Mouse (Mus musculus) T-helper 1 cell (primary cell): ENCODE measurements around the gene Tmub2.

Experiments
- in situ Hi-C: fragments of 300-600 bp; cut with MboI, MseI; formaldehyde crosslinking; loops from one replicate; pipeline ENCODE4 v1.15.1; 2025; ENCODE audit warnings: high pct_unique_total_duplicates

The Tmub2 gene

DNA sequence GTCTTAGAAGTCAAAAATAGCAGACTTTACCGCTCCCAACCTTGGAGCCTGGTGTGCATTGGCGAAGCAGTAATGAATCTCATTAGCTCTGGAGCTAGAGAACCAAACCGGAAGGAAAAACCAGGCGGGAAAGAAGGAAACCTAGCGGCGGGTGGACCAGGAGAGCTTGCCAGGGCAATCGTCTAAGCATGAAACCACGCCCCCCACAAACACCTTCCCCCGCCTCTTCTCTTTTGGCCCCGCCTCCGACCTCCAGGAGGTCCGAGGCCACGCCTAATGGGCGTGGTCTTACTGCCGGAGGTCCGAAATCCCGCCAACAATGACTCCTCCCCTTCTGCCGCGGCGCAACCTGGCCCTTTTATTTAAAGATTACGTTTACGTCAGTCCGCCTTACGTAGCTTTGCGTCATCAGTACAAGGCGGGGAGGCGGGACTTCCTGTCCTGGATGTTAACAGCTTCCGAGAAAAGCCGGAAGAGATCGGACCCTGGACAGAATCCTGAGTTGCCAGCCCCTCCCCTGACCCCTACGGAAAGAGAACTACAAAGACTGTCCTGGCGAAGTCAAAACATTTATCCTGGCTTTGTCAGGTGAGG is at the start of gene Tmub2:
Gene Tmub2 (plus strand): TSS at position 431 of the 594 bp plus-strand sequence.
- in situ Hi-C loops, result no loop called here

DNA sequence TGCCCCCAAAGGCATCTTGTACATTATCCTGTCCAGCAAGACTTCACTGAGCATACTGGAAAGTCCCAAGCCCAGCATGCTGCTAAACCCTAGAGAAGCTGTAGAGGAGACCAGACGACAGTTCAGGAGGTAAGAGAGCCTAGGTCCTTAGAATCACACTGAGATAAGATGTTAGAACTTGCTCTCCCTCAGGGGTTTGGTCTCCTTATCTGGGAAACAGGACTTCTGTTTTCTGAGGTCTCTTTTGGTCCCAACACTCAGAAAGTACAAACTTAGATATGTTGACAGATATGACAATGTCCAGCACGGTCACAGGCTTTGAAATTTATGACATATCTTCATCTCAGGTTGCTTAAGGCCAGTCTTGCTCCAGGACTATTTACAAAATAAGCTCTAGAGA is 48.7 kb upstream of the Tmub2 start:
- in situ Hi-C loops, result no loop called here

DNA sequence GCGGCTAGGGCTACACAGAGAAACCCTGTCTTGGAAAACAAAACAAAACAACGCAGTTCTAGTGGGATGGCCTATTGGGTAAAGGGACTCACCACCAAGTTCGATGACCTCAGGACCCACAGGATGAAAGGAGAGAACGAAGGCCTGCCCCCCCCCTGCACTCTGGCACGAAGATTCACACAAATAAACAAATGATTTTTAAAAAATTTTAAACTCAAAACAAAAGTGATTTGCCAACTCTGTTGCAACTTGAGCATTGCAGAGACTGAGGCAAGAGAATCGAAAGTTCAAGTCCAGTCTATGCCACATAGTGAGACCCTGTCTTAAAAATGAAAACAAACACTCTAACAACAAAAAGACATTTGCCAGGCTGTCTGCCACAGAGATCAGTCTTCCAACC is 44.1 kb upstream of the Tmub2 start:
- in situ Hi-C loops, result no loop called here

GRCm38 (mm10) chr11:102241246-102241645 is 43.5 kb upstream of the Tmub2 start:
- in situ Hi-C loops, result no loop called here

- in situ Hi-C loops, result no loop called here
Measured at GRCm38 (mm10) chr11:102241874-102242273, 42.9 kb upstream of the Tmub2 start.

DNA sequence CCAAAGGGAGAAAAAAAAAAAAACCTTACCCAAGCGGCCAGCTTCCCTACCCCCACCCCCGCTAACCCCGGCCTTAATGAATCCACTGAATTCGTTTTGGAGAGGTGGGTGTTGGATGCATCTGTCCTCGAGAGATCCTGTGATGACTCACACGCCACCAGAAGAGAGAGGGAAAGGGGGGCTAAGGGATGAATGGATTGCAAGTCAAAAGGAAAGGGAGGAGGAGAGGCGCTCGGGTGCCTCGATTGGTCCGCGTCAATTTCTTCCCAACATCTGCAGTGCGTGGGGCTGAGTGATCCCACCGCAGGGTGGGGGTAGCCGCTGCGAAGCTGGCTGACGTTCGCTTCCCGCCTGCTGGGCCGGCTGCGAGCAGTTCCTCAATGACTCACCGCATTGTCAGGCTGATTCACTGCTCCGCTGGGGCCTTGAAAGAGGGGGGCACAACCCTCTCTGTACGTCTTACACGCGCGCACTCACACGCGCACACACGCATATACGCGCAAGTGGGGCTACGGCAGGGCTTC is 39.7 kb upstream of the Tmub2 start:
- in situ Hi-C loops, result no loop called here

GRCm38 (mm10) chr11:102245581-102246272 is 39.0 kb upstream of the Tmub2 start:
- in situ Hi-C loops, result no loop called here

GRCm38 (mm10) chr11:102246273-102246635 is 38.5 kb upstream of the Tmub2 start:
- in situ Hi-C loops, result no loop called here

DNA sequence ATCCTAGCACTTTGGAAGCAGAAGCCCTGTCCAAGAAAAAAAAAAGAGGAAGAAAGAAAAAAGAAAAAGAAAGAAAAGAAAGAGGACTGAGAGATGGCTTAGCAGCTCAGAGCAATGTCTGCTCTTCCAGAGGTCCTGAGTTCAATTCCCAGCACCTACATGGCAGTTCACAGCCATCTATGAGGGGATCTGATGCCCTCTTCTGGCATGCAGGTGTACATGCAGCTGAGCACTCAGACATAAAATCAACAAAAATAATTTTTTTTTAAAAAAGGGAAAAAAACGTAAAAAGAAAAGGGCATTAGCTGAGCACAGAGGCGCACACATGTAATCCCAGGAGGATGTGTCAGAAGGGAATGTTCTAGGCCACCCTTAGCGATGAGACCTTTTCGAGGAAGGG is 37.9 kb upstream of the Tmub2 start:
- in situ Hi-C loops, result no loop called here

GRCm38 (mm10) chr11:102248630-102249230 is 36.0 kb upstream of the Tmub2 start, which contains the start of gene BC030867:
BC030867 (plus strand) TSS chr11:102248882.
- in situ Hi-C loops, result no loop called here

- in situ Hi-C loops, result no loop called here
Measured at GRCm38 (mm10) chr11:102249351-102250090, 35.2 kb upstream of the Tmub2 start.

- in situ Hi-C loops, result no loop called here
Measured at GRCm38 (mm10) chr11:102257514-102257913, 27.2 kb upstream of the Tmub2 start.

DNA sequence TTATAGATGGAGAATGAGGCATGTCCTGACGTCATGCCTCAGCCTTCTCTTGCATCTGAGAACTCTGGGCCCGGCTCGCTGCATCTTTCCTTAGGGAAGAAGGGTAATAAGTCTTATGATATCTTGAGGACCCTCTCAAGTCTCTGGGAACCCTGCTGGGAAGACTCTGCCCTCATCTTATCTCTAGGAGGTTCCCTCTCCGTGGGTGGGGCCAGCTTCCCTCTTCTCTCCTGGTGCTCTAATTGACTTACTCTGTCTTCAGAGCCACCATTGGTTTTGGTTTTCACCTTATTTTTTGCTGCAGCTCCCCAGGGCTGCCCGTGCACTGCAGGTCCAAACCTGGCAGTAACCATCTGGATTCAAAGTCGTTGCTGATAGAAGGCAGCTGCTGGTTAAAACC is 26.6 kb upstream of the Tmub2 start:
- in situ Hi-C loops, result no loop called here

DNA sequence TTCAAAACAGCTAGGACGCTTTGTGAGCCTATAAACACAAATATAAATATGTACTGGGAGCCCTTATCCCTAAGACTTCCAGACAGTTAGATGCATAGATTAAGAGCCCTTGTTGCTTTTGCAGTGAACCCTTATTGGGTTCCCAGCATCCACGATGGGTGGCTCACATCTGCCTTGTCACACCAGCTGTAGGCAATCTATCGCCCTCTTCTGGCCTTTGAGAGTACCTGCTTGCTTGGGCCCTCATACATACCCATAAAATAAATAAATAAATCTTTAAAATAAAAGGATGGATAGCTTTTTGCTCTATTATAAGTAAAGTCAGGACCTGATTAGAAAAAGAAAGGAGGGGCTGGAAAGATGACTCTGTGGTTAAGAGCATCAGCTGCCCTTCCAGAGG is 26.2 kb upstream of the Tmub2 start:
- in situ Hi-C loops, result no loop called here

DNA sequence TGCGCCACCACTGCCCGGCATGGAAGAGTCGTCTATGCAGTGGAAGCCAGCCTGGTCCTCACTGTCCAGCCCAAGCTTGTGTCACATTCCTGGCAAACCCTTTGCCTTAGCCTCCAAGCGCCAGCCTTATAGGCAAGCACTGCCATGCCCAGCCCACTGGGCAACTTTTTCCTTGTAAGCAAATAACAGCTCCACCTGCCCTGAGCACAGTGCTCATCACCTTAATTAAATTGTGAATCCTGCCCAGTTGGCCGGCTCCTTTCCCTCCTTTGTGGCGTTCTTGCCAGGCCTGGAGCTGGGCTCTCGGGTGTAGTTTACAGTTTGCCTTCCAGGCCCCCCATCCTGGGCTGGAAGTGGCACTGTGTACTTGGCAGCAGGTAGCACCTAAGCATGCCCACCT is 21.5 kb upstream of the Tmub2 start:
- in situ Hi-C loops, result no loop called here

- in situ Hi-C loops, result no loop called here
Measured at GRCm38 (mm10) chr11:102265816-102266215, 18.9 kb upstream of the Tmub2 start.

DNA sequence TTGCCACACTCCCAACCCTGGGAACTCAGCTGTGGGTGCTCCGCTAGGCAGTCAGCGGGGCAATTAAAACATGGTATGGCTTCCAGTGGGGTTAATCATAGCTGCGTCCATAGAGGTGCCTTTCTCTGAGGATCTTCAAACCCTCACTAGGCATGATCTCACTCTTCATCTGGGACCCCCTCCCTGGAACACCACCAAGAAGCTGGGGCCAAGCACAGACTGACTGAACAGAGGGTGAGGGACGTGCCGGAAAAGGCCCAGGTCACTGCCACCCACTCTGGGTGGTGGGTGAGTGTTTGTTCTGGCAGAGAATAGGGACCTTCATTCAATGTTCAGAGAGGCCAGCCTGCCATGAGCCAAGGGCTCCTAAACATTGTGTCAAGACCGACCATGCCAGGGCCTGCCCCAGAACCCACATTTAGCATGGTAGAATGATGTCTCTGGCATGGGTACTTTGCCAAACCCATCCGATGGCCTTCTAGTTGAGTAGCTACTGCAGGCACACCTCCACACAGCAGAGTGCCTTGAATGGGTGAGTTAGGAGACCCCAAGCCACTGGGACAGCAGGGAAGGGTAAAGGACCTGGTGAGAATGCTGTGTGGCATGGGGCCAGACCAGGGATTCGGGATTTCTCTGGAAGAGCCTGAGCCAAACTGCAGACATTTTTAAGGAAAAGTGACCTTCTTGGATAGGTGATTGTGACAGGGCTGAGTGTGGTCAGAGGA is 17.9 kb upstream of the Tmub2 start:
- in situ Hi-C loops, result no loop called here

DNA sequence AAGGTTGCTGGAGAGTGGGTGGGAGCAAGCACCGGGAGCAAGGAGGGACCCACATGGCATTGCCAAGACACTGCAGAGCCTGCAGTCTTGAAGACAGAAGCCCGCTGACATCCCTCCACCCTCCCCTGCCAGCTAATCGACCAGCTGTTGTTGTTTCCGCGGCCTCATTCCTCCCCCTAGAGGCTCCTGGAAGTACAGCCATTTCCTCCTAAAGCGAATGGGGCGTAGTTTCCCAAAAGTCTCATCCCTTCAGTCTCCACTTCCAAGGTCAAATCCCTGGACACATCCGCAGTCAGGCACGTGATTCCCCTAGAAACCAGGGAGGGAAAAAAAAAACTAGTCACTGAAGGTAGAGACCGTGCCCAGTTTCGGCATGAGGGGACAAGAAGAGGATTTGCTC is 17.3 kb upstream of the Tmub2 start:
- in situ Hi-C loops, result no loop called here

DNA sequence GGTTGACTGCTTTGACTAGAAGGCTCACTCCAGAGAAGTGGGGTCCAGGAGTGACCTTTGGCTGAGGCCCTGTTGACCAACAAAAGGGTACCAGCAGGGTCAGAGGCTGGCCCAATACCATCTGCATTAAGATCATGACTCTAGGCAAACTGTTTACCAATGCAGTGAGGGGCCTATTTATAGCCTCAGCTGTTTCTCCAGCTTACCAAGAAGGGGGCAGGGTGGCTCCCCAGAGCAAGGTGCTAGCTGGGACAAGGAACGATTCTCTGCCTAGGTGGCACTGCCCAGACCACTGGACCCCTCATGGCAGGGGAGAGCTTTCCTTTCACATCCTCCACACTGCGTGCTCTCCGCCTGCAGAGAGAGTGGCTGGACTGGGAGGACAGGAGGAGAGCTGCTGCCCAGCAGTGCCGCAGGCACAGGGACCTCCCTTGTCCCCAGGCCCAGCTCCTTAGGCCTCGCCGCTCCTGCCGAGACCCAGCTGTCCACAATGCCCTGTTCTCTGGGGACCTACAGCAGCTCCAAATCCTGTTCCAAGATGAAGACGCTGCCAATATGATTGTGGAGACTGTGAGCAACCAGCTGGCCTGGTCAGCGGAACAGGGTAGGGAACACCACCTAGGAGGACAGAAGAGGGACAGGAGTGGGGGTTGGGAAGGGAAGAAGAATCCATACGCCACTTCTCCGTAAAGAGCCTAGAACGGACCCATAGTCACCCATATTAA is 16.0 kb upstream of the Tmub2 start, which contains the start of gene Asb16:
Gene Asb16 (plus strand): TSS at position 224 of the 725 bp plus-strand sequence.
- in situ Hi-C loops, result no loop called here

- in situ Hi-C loops, result no loop called here
Measured at GRCm38 (mm10) chr11:102276411-102276915, 8.3 kb upstream of the Tmub2 start.

DNA sequence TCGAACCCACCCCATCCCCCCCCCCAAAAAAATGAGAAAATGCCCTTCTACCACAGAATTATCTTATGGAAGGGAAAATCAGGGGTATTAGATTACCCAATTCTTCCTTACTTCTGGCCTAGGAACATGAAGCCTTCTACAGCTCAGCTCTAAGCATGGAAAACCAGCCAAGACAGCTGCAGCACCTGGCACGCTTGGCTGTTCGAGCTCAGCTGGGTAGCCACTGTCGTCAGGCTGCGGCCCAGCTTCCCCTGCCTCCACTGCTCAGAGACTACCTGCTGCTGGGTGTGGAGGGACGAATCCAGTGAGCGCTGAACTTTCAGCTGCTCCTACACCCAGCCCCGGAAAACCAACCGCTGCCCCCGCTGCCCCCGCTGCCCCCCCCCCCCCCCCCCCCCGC is 7.0 kb upstream of the Tmub2 start:
- in situ Hi-C loops, result no loop called here
